Mouse (Mus musculus) heart, embryonic 12.5 days (tissue): ENCODE results near the gene Fam184a. TPM values are rescaled to one million over a fixed set of nuclear protein-coding genes. Genes with fewer than 3 reads are reported as not detected.
A peak's percentile ranks its signal among the peaks of the same experiment; 100 is the strongest.

Experiments used
- ATAC-seq: fragments of 200-750 bp; cut with Nextera tagmentation; 2 replicates; pipeline ENCODE4 v1.8.0; 2017; ENCODE audit warnings: moderate TSS enrichment, moderate library complexity; ENCODE audit not compliant: insufficient number of reproducible peaks, low FRiP score
- H3K27ac ChIP-seq: fragments of 300-500 bp; sonication (generic); 2 replicates; pipeline ENCODE4 v1.5.1; 2016; ENCODE audit warnings: mild to moderate bottlenecking, moderate library complexity; ENCODE audit not compliant: poor library complexity, severe bottlenecking
- H3K27me3 ChIP-seq: fragments of 300-500 bp; sonication (generic); replicated peaks from 2 replicates; pipeline ENCODE4 v1.6.1; 2016; ENCODE audit warnings: mild to moderate bottlenecking, moderate library complexity
- H3K36me3 ChIP-seq: fragments of 300-500 bp; sonication (generic); 2 replicates; pipeline ENCODE4 v1.6.1; 2016; ENCODE audit warnings: mild to moderate bottlenecking, moderate library complexity
- H3K4me1 ChIP-seq: fragments of 300-500 bp; sonication (generic); replicated peaks from 2 replicates; pipeline ENCODE4 v1.6.1; 2016; ENCODE audit warnings: mild to moderate bottlenecking
- H3K4me2 ChIP-seq: fragments of 300-500 bp; sonication (generic); 2 replicates; pipeline ENCODE4 v1.6.1; 2016; ENCODE audit warnings: mild to moderate bottlenecking, moderate library complexity
- H3K4me3 ChIP-seq: fragments of 300-500 bp; sonication (generic); 2 replicates; pipeline ENCODE4 v1.5.1; 2016; ENCODE audit warnings: mild to moderate bottlenecking
- H3K9ac ChIP-seq: fragments of 300-500 bp; sonication (generic); 2 replicates; pipeline ENCODE4 v1.6.1; 2016; ENCODE audit warnings: mild to moderate bottlenecking, moderate library complexity
- H3K9me3 ChIP-seq: fragments of 300-500 bp; sonication (generic); replicated peaks from 2 replicates; pipeline ENCODE4 v1.6.1; 2016; ENCODE audit warnings: mild to moderate bottlenecking, moderate library complexity
- WGBS: fragments of 180-500 bp; shearing (Covaris S2); methylation state at CpG from one replicate; pipeline ENCODE4 v1.1.7; 2016; 5-methylcytosine and 5-hydroxymethylcytosine counted together
- polyA plus RNA-seq: library from polyadenylated mRNA; unstranded; fragments of >200 nt; fragmentation: Nextera tagmentation; extraction: Ambion mirVana; gene quantifications from 2 replicates; pipeline ENCODE4 v1.2.1, GENCODE M21; 2016

The Fam184a gene
- 4.1 and 4.3 TPM in 2 replicates for polyA plus RNA-seq

DNA sequence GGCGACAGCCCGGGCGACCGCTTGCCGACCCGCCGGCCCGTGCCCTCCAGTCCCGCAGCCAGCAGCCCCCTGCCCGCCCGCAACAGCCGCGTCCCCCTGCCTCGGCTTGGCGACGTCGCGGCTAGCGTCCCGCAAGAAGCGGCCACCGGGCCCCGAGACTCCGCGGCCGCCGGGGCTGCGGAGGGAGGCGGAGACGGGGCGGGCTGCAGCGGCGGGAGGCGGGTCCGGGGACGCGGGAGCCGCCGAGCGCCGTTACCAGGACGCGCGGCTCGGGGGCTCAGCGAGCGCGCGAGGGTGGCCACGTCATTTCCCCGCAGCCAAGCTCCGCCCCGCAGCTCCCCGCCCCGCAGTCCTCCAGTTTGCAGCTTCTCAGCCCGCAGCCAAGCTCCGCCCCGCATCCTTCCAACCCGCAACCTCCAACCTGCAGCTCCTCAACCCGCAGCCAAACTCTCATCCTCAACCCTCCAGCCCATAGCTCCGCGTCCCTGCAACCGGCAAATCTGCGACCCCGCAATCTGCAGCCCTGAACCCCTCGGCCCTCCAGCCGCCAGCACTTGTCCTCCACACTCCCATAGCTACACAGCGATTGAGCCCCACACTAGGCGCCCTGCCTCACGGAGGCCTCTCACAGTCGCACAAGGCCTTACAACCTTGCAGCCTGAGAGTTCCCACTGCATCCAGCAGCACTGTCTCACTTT is at the start of gene Fam184a:
TSS of gene Fam184a (minus strand) at position 169 of the 698 bp plus-strand sequence.
- H3K27me3 ChIP-seq: 0 out of 2 replicates have a peak, but pooled peaks cover 9% of the 10 kb centered on the region
- peak within 1 kb of the TSS; percentile 87 for H3K4me2 ChIP-seq
- H3K9ac ChIP-seq: peak within 1 kb of the TSS; percentile 84
- H3K27ac ChIP-seq: no peak within 1 kb of the TSS
- peak; percentile 75 for ATAC-seq
- H3K4me3 ChIP-seq: peak within 1 kb of the TSS; percentile 68
- 4% methylated on average over 70 of the region's 71 CpGs for WGBS
- no peaks in the 10 kb centered on the region for H3K9me3 ChIP-seq
- peaks cover 13% of the 10 kb centered on the region for H3K4me1 ChIP-seq
- H3K36me3 ChIP-seq: no peaks in the 10 kb centered on the region

DNA sequence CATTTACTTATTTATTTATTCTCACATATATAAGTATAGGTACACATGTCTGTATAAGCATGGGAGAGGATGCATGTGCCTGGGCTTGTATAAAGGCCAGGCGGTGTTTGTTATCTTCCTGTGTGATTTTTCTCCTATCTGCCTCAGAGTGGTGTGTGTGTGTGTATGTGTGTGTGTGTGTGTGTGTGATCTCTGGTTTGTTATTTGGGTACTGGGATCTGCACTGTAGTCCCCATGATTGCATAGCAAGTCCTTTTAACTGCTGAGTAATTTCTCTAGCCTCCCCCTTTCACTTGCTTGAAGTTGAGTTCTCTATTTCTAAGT is 45.3 kb upstream of the Fam184a start:
- 84% methylated on average over 1 of the region's 1 CpGs for WGBS
- H3K9me3 ChIP-seq: no peaks in the 10 kb centered on the region
- no peak for ATAC-seq

DNA sequence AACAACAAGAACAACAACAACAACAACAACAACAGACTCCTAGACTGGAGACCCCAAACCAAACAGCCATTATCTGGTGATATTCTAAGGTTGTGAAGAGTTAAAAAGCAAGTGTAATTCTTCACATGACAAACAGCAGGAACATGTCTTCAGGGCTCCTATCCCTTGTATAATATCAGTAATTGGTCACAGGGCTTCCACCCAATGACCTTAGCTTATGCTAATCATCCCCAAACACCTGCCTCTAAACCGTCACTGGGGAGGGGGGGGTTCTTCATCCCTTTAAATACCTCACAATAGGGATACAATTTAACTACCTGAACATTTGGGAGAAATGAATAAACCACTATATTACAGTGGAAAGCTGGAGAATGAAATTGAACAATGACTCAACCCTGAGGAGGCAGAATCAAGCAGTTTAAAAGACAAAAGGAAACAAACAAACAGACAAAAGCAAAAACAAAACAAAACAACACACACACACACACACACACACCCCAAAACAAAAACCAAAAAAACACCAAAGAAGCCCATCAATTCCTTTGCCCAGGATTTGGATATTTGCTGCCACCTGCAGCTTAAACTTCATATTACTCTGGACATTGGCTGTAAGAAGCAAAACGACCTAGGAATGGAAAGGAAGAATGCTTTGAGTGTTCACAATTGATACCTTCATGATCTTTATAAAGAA is 44.8 kb upstream of the Fam184a start:
- no peak overlapping the region for H3K4me3 ChIP-seq
- H3K9me3 ChIP-seq: no peaks in the 10 kb centered on the region
- no peak for ATAC-seq
- H3K27me3 ChIP-seq: no peaks in the 10 kb centered on the region
- no peak overlapping the region for H3K4me2 ChIP-seq
- H3K27ac ChIP-seq: no peak overlapping the region
- no peaks in the 10 kb centered on the region for H3K4me1 ChIP-seq
- no peaks in the 10 kb centered on the region for H3K36me3 ChIP-seq
- no peak overlapping the region for H3K9ac ChIP-seq
- 5% methylated on average over 2 of the region's 2 CpGs for WGBS

More for the DNA sequence above, 45.3 kb upstream of the Fam184a start:
- Histone ChIP-seq H3K36me3 (no peaks in the 10 kb centered on the region), H3K4me3 (no peak overlapping the region), H3K4me1 (no peaks in the 10 kb centered on the region), H3K27me3 (no peaks in the 10 kb centered on the region), H3K27ac (no peak overlapping the region), H3K4me2 (no peak overlapping the region), H3K9ac (no peak overlapping the region)

DNA sequence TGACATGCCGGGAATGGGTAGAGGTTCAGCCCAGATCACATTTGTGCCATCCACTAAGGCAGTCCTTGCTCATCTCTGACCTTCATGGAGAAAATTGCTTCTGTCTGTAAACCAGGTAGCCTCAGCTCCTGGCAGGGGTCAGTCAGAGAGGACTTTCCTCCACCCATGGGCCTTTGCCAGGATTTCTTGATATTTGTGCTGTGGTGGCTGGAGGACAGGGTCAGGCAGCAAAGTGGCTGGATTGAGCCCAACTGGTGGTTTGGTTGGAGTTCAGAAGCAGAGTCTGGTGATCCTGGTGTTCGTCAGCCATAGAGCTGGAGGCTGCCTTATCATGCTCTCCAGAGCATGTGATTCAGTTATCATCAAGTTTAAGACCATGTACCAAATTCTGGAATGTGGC is 40.4 kb upstream of the Fam184a start:
- Histone ChIP-seq H3K27ac (no peak overlapping the region), H3K4me3 (no peak overlapping the region), H3K9me3 (peaks cover 5% of the 10 kb centered on the region), H3K4me2 (no peak overlapping the region), H3K4me1 (peaks cover 3% of the 10 kb centered on the region; the same call in 1 of the 2 replicates), H3K27me3 (no peaks in the 10 kb centered on the region), H3K9ac (no peak overlapping the region), H3K36me3 (no peaks in the 10 kb centered on the region)
- 57% methylated on average over 2 of the region's 2 CpGs for WGBS
- no peak for ATAC-seq

DNA sequence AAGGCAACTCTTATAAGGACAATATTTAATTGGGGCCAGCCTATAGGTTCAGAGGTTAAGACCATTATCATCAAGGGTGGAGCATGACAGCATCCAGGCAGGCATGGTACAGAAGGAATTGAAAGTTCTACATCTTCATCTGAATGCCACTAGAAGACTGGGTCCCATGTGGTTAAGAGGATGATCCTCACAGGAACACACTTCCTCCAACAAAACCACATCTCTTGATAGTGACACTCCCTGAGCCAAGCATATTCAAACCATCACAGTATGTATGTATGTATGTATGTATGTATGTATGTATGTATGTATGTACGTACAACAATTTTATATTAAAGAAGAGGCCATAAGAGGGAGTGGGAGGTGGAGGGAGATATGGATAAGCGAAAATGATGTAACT is 25.7 kb upstream of the Fam184a start:
- H3K4me3 ChIP-seq: no peak overlapping the region
- H3K9ac ChIP-seq: no peak overlapping the region
- ATAC-seq: no peak
- H3K4me2 ChIP-seq: no peak overlapping the region
- H3K27ac ChIP-seq: no peak overlapping the region
- H3K4me1 ChIP-seq: no peaks in the 10 kb centered on the region
- H3K27me3 ChIP-seq: no peaks in the 10 kb centered on the region
- H3K9me3 ChIP-seq: 0 out of 2 replicates have a peak, but pooled peaks cover 3% of the 10 kb centered on the region
- no peaks in the 10 kb centered on the region for H3K36me3 ChIP-seq
- 79% methylated on average over 2 of the region's 2 CpGs for WGBS

DNA sequence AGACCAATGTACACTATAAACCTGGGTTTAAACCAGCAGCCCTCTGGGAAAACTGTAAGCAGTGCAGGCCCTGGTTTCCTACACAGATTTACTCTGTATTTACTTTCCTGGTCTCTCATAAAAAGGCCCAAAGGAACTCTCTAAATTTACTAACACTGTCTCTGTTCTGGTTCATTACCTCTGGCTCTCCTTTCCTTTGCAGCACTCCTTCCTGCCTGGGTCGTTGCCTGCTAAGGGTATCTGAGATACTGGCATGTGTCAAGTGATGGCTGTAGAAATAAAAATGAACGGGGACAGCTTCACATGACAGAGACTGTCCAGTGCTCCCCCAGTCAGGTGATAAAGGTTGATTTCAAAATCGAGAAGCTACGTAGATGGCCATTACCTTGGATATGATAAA is 21.8 kb upstream of the Fam184a start:
- no peaks in the 10 kb centered on the region for H3K36me3 ChIP-seq
- H3K4me1 ChIP-seq: no peaks in the 10 kb centered on the region
- no peaks in the 10 kb centered on the region for H3K9me3 ChIP-seq

DNA sequence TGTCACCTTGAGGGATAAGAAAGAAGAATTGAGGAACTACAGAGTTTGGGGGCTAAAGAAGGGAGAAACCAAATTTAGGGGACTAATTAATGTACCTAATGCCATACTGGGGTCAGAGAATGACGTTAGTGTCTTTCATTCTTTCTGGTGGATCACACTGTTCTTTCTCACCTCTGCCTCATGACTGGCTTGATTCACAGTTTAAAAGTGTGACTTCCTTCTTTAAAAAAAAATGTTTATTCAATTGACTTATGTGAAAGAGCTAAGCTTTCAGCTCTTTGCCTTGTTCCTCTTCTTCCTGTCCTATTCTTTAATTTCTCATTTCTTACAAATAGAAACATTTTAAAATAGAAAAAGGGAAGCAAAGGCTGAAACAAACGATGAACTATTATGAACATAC is 20.6 kb upstream of the Fam184a start:
- H3K9me3 ChIP-seq: no peaks in the 10 kb centered on the region
- H3K4me3 ChIP-seq: no peak overlapping the region
- H3K4me1 ChIP-seq: no peaks in the 10 kb centered on the region
- no peaks in the 10 kb centered on the region for H3K27me3 ChIP-seq
- no peaks in the 10 kb centered on the region for H3K36me3 ChIP-seq
- no peak overlapping the region for H3K4me2 ChIP-seq
- WGBS: 55% methylated on average over 2 of the region's 2 CpGs
- no peak overlapping the region for H3K27ac ChIP-seq
- ATAC-seq: no peak
- H3K9ac ChIP-seq: no peak overlapping the region

More for the DNA sequence above, 21.8 kb upstream of the Fam184a start:
- ATAC-seq: no peak
- Histone ChIP-seq H3K27ac (no peak overlapping the region), H3K4me3 (no peak overlapping the region), H3K27me3 (no peaks in the 10 kb centered on the region), H3K9ac (no peak overlapping the region), H3K4me2 (no peak overlapping the region)
- 43% methylated on average over 4 of the region's 4 CpGs for WGBS

DNA sequence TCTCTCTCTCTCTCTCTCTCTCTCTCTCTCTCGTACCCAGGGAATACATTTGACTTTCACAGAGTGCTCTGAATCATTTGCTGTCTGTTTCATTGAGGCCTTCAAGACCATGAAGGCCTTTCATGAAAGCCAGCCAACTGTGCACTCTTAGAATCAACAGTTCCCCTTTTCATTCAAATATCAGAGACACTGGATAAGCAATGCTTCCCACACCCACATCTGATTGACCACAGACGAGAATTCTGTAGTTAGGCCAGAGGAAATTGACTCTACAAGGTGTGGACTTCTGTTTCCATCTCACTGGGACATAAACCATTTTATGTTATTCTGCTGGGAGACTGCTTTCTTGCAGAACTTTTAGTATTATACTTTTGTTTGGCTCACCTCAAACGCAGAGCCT is 17.8 kb upstream of the Fam184a start:
- no peak for ATAC-seq
- 45% methylated on average over 3 of the region's 3 CpGs for WGBS
- Histone ChIP-seq H3K9ac (no peak overlapping the region), H3K4me3 (no peak overlapping the region), H3K36me3 (no peaks in the 10 kb centered on the region), H3K4me2 (no peak overlapping the region), H3K9me3 (no peaks in the 10 kb centered on the region), H3K4me1 (no peaks in the 10 kb centered on the region), H3K27ac (no peak overlapping the region), H3K27me3 (no peaks in the 10 kb centered on the region)

DNA sequence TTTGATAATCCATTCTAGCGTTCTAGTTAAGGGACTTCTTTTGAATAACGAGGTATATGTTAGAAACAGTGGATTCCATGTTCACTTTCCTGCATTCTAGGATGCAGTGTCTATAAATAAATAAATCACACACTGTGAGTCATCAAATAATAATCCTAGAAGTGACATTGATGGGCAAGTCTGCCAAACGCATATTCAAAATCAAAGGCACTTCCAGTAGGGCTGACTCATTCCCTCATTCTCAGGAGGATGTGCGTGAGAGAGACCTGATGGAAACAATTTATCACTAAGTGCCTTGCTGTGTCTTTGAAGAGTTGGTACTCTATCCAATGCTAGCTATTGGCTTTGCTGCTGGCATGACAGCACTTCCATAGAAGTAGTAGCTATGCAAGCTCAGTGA is 14.5 kb upstream of the Fam184a start:
- Histone ChIP-seq H3K27ac (no peak overlapping the region), H3K9ac (no peak overlapping the region), H3K4me1 (no peaks in the 10 kb centered on the region), H3K4me3 (no peak overlapping the region), H3K36me3 (no peaks in the 10 kb centered on the region), H3K27me3 (no peaks in the 10 kb centered on the region), H3K4me2 (no peak overlapping the region), H3K9me3 (no peaks in the 10 kb centered on the region)
- 74% methylated on average over 4 of the region's 4 CpGs for WGBS
- ATAC-seq: no peak

DNA sequence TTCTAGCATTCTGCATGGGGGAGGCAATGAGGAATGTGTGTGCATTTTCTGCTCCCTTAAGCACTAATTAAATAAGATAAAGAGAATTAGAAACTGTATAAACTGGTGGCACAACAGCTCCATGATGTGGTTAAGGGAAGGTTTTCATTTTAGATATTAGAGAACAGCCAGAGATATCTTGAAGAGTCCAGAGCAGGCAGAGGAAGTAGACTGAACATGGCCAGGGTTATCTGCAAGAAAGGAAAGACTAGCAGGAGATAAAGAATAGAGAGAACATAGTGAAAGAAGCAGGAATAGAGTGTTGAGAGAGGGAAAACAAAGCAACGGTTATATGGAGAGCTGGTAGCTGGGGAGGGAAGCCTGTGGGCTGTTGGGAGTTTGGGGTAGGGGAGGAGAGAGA is 1.8 kb upstream of the Fam184a start:
- ATAC-seq: no peak
- 0 out of 2 replicates have a peak, but pooled peaks cover 9% of the 10 kb centered on the region for H3K27me3 ChIP-seq
- WGBS: 21% methylated on average over 1 of the region's 1 CpGs

DNA sequence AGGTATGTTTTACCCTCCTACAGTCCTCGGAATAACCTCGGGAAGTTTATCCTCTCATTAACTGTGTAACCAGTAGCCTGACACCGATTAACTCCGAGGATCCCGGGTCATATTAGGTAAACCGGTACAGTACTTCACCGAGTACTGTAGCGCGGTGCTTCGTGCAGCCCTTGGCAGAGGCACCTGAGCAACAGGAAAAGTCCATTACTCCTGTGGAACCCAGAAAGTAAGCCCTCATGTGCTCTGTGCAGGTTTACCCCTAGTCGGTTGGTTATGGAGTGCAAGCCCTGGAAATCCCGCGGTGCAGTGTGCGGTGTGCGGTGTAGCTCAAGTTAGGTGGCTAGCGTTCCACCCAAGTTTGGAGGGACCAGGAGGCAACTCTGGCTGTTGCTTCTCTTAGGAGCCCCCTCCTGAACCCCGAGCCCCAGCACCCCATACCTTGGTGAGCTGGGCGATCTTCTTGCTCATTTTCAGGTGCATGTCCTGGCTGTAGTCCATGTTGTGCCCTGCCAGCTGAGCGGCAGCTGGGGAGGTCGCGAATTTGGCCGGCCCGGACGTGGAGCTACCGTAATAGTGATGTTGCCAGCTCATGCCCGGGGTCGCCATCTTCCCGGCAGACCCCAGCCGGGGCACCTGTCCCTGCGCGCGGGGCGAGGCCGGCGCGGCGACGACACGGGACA is 508 bp downstream of the Fam184a start:
- WGBS: 10% methylated on average over 39 of the region's 39 CpGs
- Histone ChIP-seq H3K4me3 (peak overlapping the region; percentile 68), H3K4me1 (peaks cover 19% of the 10 kb centered on the region), H3K4me2 (peak overlapping the region; percentile 87), H3K9me3 (no peaks in the 10 kb centered on the region), H3K36me3 (no peaks in the 10 kb centered on the region), H3K9ac (peak overlapping the region; percentile 84), H3K27me3 (0 out of 2 replicates have a peak, but pooled peaks cover 9% of the 10 kb centered on the region), H3K27ac (no peak overlapping the region)
- peak; percentile 49 for ATAC-seq

More for the DNA sequence above, 1.8 kb upstream of the Fam184a start:
- Histone ChIP-seq H3K27ac (no peak overlapping the region), H3K4me2 (no peak overlapping the region), H3K4me1 (peaks cover 9% of the 10 kb centered on the region; the same call in 1 of the 2 replicates), H3K4me3 (no peak overlapping the region), H3K36me3 (no peaks in the 10 kb centered on the region), H3K9me3 (no peaks in the 10 kb centered on the region), H3K9ac (no peak overlapping the region)
